Mouse (Mus musculus): Measurements from ENCODE around the gene Lcorl. TPM values are rescaled to one million over a fixed set of nuclear protein-coding genes. Genes with fewer than 3 reads are reported as not detected.
"Not testable (repeated sequence)": the region's sequence is repeated elsewhere in the genome, so short reads cannot be mapped to it uniquely, and the experiment has no call there.

Gene Lcorl
- polyA plus RNA-seq, 1 experiment from 2014 or later = 15.0 TPM

- peak; percentile 100 for ATAC-seq (replicated peaks; ENCODE audit: insufficient number of reproducible peaks, insufficient read depth, low FRiP score, low read depth)
- WGBS = under 1% methylated on average over 66 of the region's 66 CpGs
- no peaks in the 10 kb centered on the region for H3K27me3 ChIP-seq
- peak within 1 kb of the TSS; percentile 92 for H3K4me2 ChIP-seq
- H3K9me3 ChIP-seq (replicated peaks) = no peaks in the 10 kb centered on the region
- H3K4me1 ChIP-seq (replicated peaks) = peaks cover 12% of the 10 kb centered on the region
- peak within 1 kb of the TSS; percentile 86 for H3K27ac ChIP-seq
- H3K36me3 ChIP-seq = no peaks in the 10 kb centered on the region
- H3K4me3 ChIP-seq = peak within 1 kb of the TSS; percentile 82
- peak within 1 kb of the TSS; percentile 85 for H3K9ac ChIP-seq
These were observed 187.7 kb downstream of the Lcorl start, which contains the start of gene Ncapg for GRCm38 (mm10) chr5:45669598-45670279. Gene Ncapg, plus strand, starts transcription at chr5:45669919.

- peak; percentile 40; the same call in 1 of the 2 replicates for ATAC-seq (replicated peaks; ENCODE audit: insufficient number of reproducible peaks, insufficient read depth, low FRiP score, low read depth)
- Histone ChIP-seq H3K4me1 (replicated peaks) (peaks cover 12% of the 10 kb centered on the region), H3K9ac (peak overlapping the region; percentile 85), H3K4me3 (peak overlapping the region; percentile 82), H3K9me3 (replicated peaks) (no peaks in the 10 kb centered on the region), H3K27ac (peak overlapping the region; percentile 85), H3K4me2 (peak overlapping the region; percentile 92), H3K36me3 (no peaks in the 10 kb centered on the region), H3K27me3 (no peaks in the 10 kb centered on the region)
- WGBS = under 1% methylated on average over 27 of the region's 27 CpGs
These were observed 188.2 kb downstream of the Lcorl start for GRCm38 (mm10) chr5:45669234-45669597.

GRCm38 (mm10) chr5:45668831-45669230, 188.6 kb downstream of the Lcorl start:
- ATAC-seq (replicated peaks; ENCODE audit: insufficient number of reproducible peaks, insufficient read depth, low FRiP score, low read depth) = no peak
- Histone ChIP-seq H3K4me3 (peak overlapping the region; percentile 82), H3K9ac (peak overlapping the region; percentile 85), H3K9me3 (replicated peaks) (no peaks in the 10 kb centered on the region), H3K36me3 (no peaks in the 10 kb centered on the region), H3K4me1 (replicated peaks) (peaks cover 12% of the 10 kb centered on the region), H3K27ac (peak overlapping the region; percentile 85), H3K4me2 (peak overlapping the region; percentile 92), H3K27me3 (no peaks in the 10 kb centered on the region)
- WGBS = 0% methylated on average over 3 of the region's 3 CpGs

- Histone ChIP-seq H3K4me2 (peak overlapping the region; percentile 92; the same call in 1 of the 2 replicates), H3K27ac (no peak overlapping the region), H3K9ac (no peak overlapping the region), H3K36me3 (no peaks in the 10 kb centered on the region), H3K27me3 (no peaks in the 10 kb centered on the region), H3K4me3 (0 out of 2 replicates have a peak overlapping the region, but pooled peaks have one; percentile 82), H3K4me1 (replicated peaks) (peaks cover 12% of the 10 kb centered on the region), H3K9me3 (replicated peaks) (no peaks in the 10 kb centered on the region)
- ATAC-seq (replicated peaks; ENCODE audit: insufficient number of reproducible peaks, insufficient read depth, low FRiP score, low read depth) = no peak
- 31% methylated on average over 3 of the region's 3 CpGs for WGBS
These were observed 189.1 kb downstream of the Lcorl start for GRCm38 (mm10) chr5:45668324-45668723.

- ATAC-seq (replicated peaks; ENCODE audit: insufficient number of reproducible peaks, insufficient read depth, low FRiP score, low read depth); H3K4me2 ChIP-seq; H3K36me3 ChIP-seq; H3K4me1 ChIP-seq (replicated peaks); H3K4me3 ChIP-seq; H3K27ac ChIP-seq; H3K27me3 ChIP-seq; H3K9ac ChIP-seq; H3K9me3 ChIP-seq (replicated peaks): not testable (repeated sequence)
- 89% methylated on average over 13 of the region's 13 CpGs for WGBS
These were observed 199.0 kb downstream of the Lcorl start for GRCm38 (mm10) chr5:45658406-45658805.

GRCm38 (mm10) chr5:45651026-45651703, 206.2 kb downstream of the Lcorl start:
- H3K27me3 ChIP-seq = no peaks in the 10 kb centered on the region
- H3K27ac ChIP-seq = no peak overlapping the region
- no peaks in the 10 kb centered on the region for H3K4me1 ChIP-seq (replicated peaks)
- no peak overlapping the region for H3K9ac ChIP-seq
- ATAC-seq (replicated peaks; ENCODE audit: insufficient number of reproducible peaks, insufficient read depth, low FRiP score, low read depth) = no peak
- H3K9me3 ChIP-seq (replicated peaks) = no peaks in the 10 kb centered on the region
- H3K36me3 ChIP-seq = no peaks in the 10 kb centered on the region
- no peak overlapping the region for H3K4me2 ChIP-seq
- no peak overlapping the region for H3K4me3 ChIP-seq
- WGBS = 83% methylated on average over 2 of the region's 2 CpGs

Other genes with a start within 250 kb of the Lcorl start
- gene Fam184b, start 218.0 kb downstream of the Lcorl start, polyA plus RNA-seq (2015; fragmentation: Nextera tagmentation; extraction: Ambion mirVana) = 0.24 and 0.39 TPM in 2 replicates
- 27.0 and 31.6 TPM in 2 replicates for gene Ncapg, start 187.7 kb downstream of the Lcorl start, polyA plus RNA-seq (2015; fragmentation: Nextera tagmentation; extraction: Ambion mirVana)

All from heart, embryonic 15.5 days (tissue).